Mouse (Mus musculus) embryonic fibroblast, embryonic 13.5 days (primary cell): ENCODE results near the gene Btnl6.

Experiments used
- CTCF ChIP-seq: IDR thresholded peaks from 2 replicates; pipeline ENCODE4 v1.5.1; 2011; ENCODE audit warnings: mild to moderate bottlenecking, control low read depth, low read length, moderate library complexity, borderline replicate concordance; ENCODE audit not compliant: insufficient read depth
- POLR2A ChIP-seq: IDR thresholded peaks from 2 replicates; pipeline ENCODE4 v1.6.1; 2011; ENCODE audit warnings: low read depth, mild to moderate bottlenecking, control low read depth, low read length, moderate library complexity

DNA sequence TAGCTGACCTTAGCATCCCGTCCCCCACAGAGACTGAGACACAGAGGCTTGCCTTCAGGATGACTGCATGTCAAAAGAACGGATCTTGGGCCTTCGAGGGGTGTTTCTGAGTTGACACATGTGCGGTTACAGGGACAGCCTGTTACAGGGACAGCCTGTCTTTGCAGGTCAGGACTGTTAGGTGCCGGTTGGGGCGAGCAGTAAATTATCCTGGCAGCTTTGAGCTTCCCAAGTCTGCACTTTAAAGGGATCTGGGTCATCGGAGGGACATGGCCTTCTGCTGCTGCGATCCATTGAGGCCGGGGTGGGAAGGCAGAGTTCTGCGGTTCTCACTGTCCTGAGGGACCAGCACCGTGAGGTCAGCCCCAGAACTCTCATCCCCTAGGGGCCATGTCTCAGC is 40.3 kb upstream of the Btnl6 start:
- TF ChIP-seq CTCF = no peak
- no peak for TF ChIP-seq POLR2A
